Mouse (Mus musculus) liver, embryonic 15.5 days (tissue): ENCODE data around the gene Atp10a. TPM values are rescaled to one million over a fixed set of nuclear protein-coding genes. Genes with fewer than 3 reads are reported as not detected.

Experiments used
- ATAC-seq: fragments of 200-750 bp; cut with Nextera tagmentation; 2 replicates; pipeline ENCODE4 v1.8.0; 2017; ENCODE audit warnings: moderate number of reproducible peaks, mild to moderate bottlenecking, moderate library complexity; ENCODE audit not compliant: insufficient read depth
- H3K27ac ChIP-seq: fragments of 300-500 bp; sonication (generic); replicated peaks from 2 replicates; pipeline ENCODE4 v1.5.1; 2015; ENCODE audit warnings: mild to moderate bottlenecking, inconsistent platforms
- H3K27me3 ChIP-seq: fragments of 300-500 bp; sonication (generic); 2 replicates; pipeline ENCODE4 v1.6.1; 2015; ENCODE audit warnings: mild to moderate bottlenecking, inconsistent platforms
- H3K36me3 ChIP-seq: fragments of 300-500 bp; sonication (generic); replicated peaks from 2 replicates; pipeline ENCODE4 v1.6.1; 2015; ENCODE audit warnings: moderate library complexity, mild to moderate bottlenecking, inconsistent platforms
- H3K4me1 ChIP-seq: fragments of 300-500 bp; sonication (generic); replicated peaks from 2 replicates; pipeline ENCODE4 v1.6.1; 2015; ENCODE audit warnings: inconsistent platforms
- H3K4me2 ChIP-seq: fragments of 300-500 bp; sonication (generic); 2 replicates; pipeline ENCODE4 v1.6.1; 2015; ENCODE audit warnings: moderate library complexity, mild to moderate bottlenecking, inconsistent platforms
- H3K4me3 ChIP-seq: fragments of 300-500 bp; sonication (generic); replicated peaks from 2 replicates; pipeline ENCODE4 v1.5.1; 2015; ENCODE audit warnings: mild to moderate bottlenecking, inconsistent platforms
- H3K9ac ChIP-seq: fragments of 300-500 bp; sonication (generic); 2 replicates; pipeline ENCODE4 v1.6.1; 2015; ENCODE audit warnings: moderate library complexity, mild to moderate bottlenecking, inconsistent platforms
- H3K9me3 ChIP-seq: fragments of 300-500 bp; sonication (generic); replicated peaks from 2 replicates; pipeline ENCODE4 v1.6.1; 2016; ENCODE audit warnings: inconsistent platforms
- WGBS: fragments of 180-500 bp; shearing (Covaris S2); methylation state at CpG from one replicate; pipeline ENCODE4 v1.1.7; 2015; ENCODE audit warnings: mixed read lengths; ENCODE audit not compliant: insufficient replicate concordance; 5-methylcytosine and 5-hydroxymethylcytosine counted together
- polyA plus RNA-seq: library from polyadenylated mRNA; unstranded; fragments of >200 nt; fragmentation: Nextera tagmentation; extraction: Ambion mirVana; gene quantifications from 2 replicates; pipeline ENCODE4 v1.2.1, GENCODE M21; 2015

Atp10a gene
- 0.66 and 0.68 TPM in 2 replicates for polyA plus RNA-seq

GRCm38 (mm10) chr7:58655866-58656265 lies at the start of gene Atp10a:
TSS of gene Atp10a (plus strand) at chr7:58656166.
- no peak within 1 kb of the TSS for H3K4me3 ChIP-seq
- H3K4me2 ChIP-seq, result no peak within 1 kb of the TSS
- ATAC-seq, result no peak
- no peaks in the 10 kb centered on the region for H3K9me3 ChIP-seq
- 0 out of 2 replicates have a peak, but pooled peaks cover 4% of the 10 kb centered on the region for H3K4me1 ChIP-seq
- no peak within 1 kb of the TSS for H3K9ac ChIP-seq
- H3K36me3 ChIP-seq, result no peaks in the 10 kb centered on the region
- H3K27ac ChIP-seq, result no peak within 1 kb of the TSS
- WGBS, result 54% methylated on average over 6 of the region's 6 CpGs
- peaks cover 18% of the 10 kb centered on the region for H3K27me3 ChIP-seq

- H3K4me1 ChIP-seq, result no peaks in the 10 kb centered on the region
- H3K4me3 ChIP-seq, result no peak overlapping the region
- no peaks in the 10 kb centered on the region for H3K36me3 ChIP-seq
- no peak overlapping the region for H3K27ac ChIP-seq
- H3K9me3 ChIP-seq, result no peaks in the 10 kb centered on the region
- H3K4me2 ChIP-seq, result no peak overlapping the region
- 49% methylated on average over 1 of the region's 1 CpGs for WGBS
- no peaks in the 10 kb centered on the region for H3K27me3 ChIP-seq
- no peak overlapping the region for H3K9ac ChIP-seq
- ATAC-seq, result no peak
Measured at GRCm38 (mm10) chr7:58618048-58618447, 37.9 kb upstream of the Atp10a start.

- no peak for ATAC-seq
- Histone ChIP-seq H3K27ac (no peak overlapping the region), H3K4me2 (no peak overlapping the region), H3K9me3 (no peaks in the 10 kb centered on the region), H3K4me3 (no peak overlapping the region), H3K4me1 (no peaks in the 10 kb centered on the region), H3K9ac (no peak overlapping the region), H3K27me3 (no peaks in the 10 kb centered on the region), H3K36me3 (no peaks in the 10 kb centered on the region)
- WGBS, result 62% methylated on average over 9 of the region's 9 CpGs
Measured at GRCm38 (mm10) chr7:58626305-58627155, 29.4 kb upstream of the Atp10a start.

GRCm38 (mm10) chr7:58627381-58627780 lies 28.6 kb upstream of the Atp10a start:
- Histone ChIP-seq H3K9ac (no peak overlapping the region), H3K27ac (no peak overlapping the region), H3K36me3 (no peaks in the 10 kb centered on the region), H3K9me3 (no peaks in the 10 kb centered on the region), H3K4me2 (no peak overlapping the region), H3K4me1 (no peaks in the 10 kb centered on the region), H3K27me3 (no peaks in the 10 kb centered on the region), H3K4me3 (no peak overlapping the region)
- no peak for ATAC-seq
- WGBS, result 32% methylated on average over 1 of the region's 1 CpGs

- Histone ChIP-seq H3K4me1 (no peaks in the 10 kb centered on the region), H3K9me3 (no peaks in the 10 kb centered on the region), H3K4me3 (no peak overlapping the region), H3K4me2 (no peak overlapping the region), H3K9ac (no peak overlapping the region), H3K27ac (no peak overlapping the region), H3K27me3 (no peaks in the 10 kb centered on the region), H3K36me3 (no peaks in the 10 kb centered on the region)
- ATAC-seq, result no peak
- 64% methylated on average over 2 of the region's 2 CpGs for WGBS
Measured at GRCm38 (mm10) chr7:58629233-58629632, 26.7 kb upstream of the Atp10a start.

GRCm38 (mm10) chr7:58633683-58634082 lies 22.3 kb upstream of the Atp10a start:
- Histone ChIP-seq H3K27me3 (no peaks in the 10 kb centered on the region), H3K4me3 (no peak overlapping the region), H3K36me3 (no peaks in the 10 kb centered on the region), H3K4me1 (no peaks in the 10 kb centered on the region), H3K9me3 (no peaks in the 10 kb centered on the region), H3K27ac (no peak overlapping the region), H3K9ac (no peak overlapping the region), H3K4me2 (no peak overlapping the region)
- WGBS, result 24% methylated on average over 1 of the region's 1 CpGs
- no peak for ATAC-seq

GRCm38 (mm10) chr7:58639676-58640075 lies 16.3 kb upstream of the Atp10a start:
- ATAC-seq, result no peak
- Histone ChIP-seq H3K27me3 (no peaks in the 10 kb centered on the region), H3K27ac (no peak overlapping the region), H3K9me3 (no peaks in the 10 kb centered on the region), H3K9ac (no peak overlapping the region), H3K36me3 (no peaks in the 10 kb centered on the region), H3K4me1 (no peaks in the 10 kb centered on the region), H3K4me3 (no peak overlapping the region), H3K4me2 (no peak overlapping the region)
- WGBS, result 69% methylated on average over 2 of the region's 2 CpGs

- H3K9me3 ChIP-seq, result no peaks in the 10 kb centered on the region
- no peak overlapping the region for H3K4me2 ChIP-seq
- H3K4me3 ChIP-seq, result no peak overlapping the region
- no peak overlapping the region for H3K9ac ChIP-seq
- no peaks in the 10 kb centered on the region for H3K4me1 ChIP-seq
- H3K27me3 ChIP-seq, result no peaks in the 10 kb centered on the region
- no peak overlapping the region for H3K27ac ChIP-seq
- H3K36me3 ChIP-seq, result no peaks in the 10 kb centered on the region
- ATAC-seq, result no peak
- WGBS, result 61% methylated on average over 4 of the region's 4 CpGs
Measured at GRCm38 (mm10) chr7:58640456-58640855, 15.5 kb upstream of the Atp10a start.

GRCm38 (mm10) chr7:58641916-58642315 lies 14.1 kb upstream of the Atp10a start:
- H3K4me2 ChIP-seq, result no peak overlapping the region
- no peak overlapping the region for H3K27ac ChIP-seq
- H3K4me3 ChIP-seq, result no peak overlapping the region
- ATAC-seq, result no peak
- H3K36me3 ChIP-seq, result no peaks in the 10 kb centered on the region
- no peaks in the 10 kb centered on the region for H3K4me1 ChIP-seq
- no peaks in the 10 kb centered on the region for H3K9me3 ChIP-seq
- H3K27me3 ChIP-seq, result no peaks in the 10 kb centered on the region
- H3K9ac ChIP-seq, result no peak overlapping the region
- 69% methylated on average over 3 of the region's 3 CpGs for WGBS

GRCm38 (mm10) chr7:58647404-58647803 lies 8.6 kb upstream of the Atp10a start:
- H3K4me2 ChIP-seq, result no peak overlapping the region
- H3K9ac ChIP-seq, result no peak overlapping the region
- no peak for ATAC-seq
- H3K4me3 ChIP-seq, result no peak overlapping the region
- no peaks in the 10 kb centered on the region for H3K36me3 ChIP-seq
- no peaks in the 10 kb centered on the region for H3K4me1 ChIP-seq
- no peaks in the 10 kb centered on the region for H3K27me3 ChIP-seq
- H3K27ac ChIP-seq, result no peak overlapping the region
- H3K9me3 ChIP-seq, result no peaks in the 10 kb centered on the region
- 29% methylated on average over 1 of the region's 1 CpGs for WGBS

- H3K9ac ChIP-seq, result 0 out of 2 replicates have a peak overlapping the region, but pooled peaks have one; percentile 25
- no peak overlapping the region for H3K27ac ChIP-seq
- WGBS, result under 1% methylated on average over 81 of the region's 81 CpGs
Measured at GRCm38 (mm10) chr7:58657913-58658789, 2.2 kb downstream of the Atp10a start.

More at GRCm38 (mm10) chr7:58657913-58658789, 2.2 kb downstream of the Atp10a start:
- Histone ChIP-seq H3K4me1 (0 out of 2 replicates have a peak, but pooled peaks cover 4% of the 10 kb centered on the region), H3K36me3 (no peaks in the 10 kb centered on the region), H3K4me3 (peak overlapping the region; percentile 58), H3K27me3 (peaks cover 18% of the 10 kb centered on the region), H3K4me2 (peak overlapping the region; percentile 70), H3K9me3 (no peaks in the 10 kb centered on the region)
- ATAC-seq, result peak; percentile 83
